Mouse (Mus musculus): ENCODE results near the gene Emx2. TPM values are rescaled to one million over a fixed set of nuclear protein-coding genes. Genes with fewer than 3 reads are reported as not detected.

The Emx2 gene
- total and polyA plus RNA-seq, 2 experiments from 2014 or later: 6.6 to 10.5 TPM

GRCm38 (mm10) chr19:59459811-59460241 lies 1.7 kb downstream of the Emx2 start:
- no peaks in the 10 kb centered on the region for H3K36me3 ChIP-seq (ENCODE audit: insufficient read depth, low read length)
- DNase-seq (ENCODE audit: low spot score): no peak
- no peak for ATAC-seq (ENCODE audit: low FRiP score)
- peak overlapping the region; percentile 63 for H3K9ac ChIP-seq (replicated peaks; ENCODE audit: low read length, poor library complexity, severe bottlenecking)
- H3K4me1 ChIP-seq (ENCODE audit: insufficient read depth, low read length): no peaks in the 10 kb centered on the region
- H3K4me3 ChIP-seq (ENCODE audit: low read depth, low read length): peak overlapping the region; percentile 42
- H3K4me2 ChIP-seq (ENCODE audit: low read depth, low read length, poor library complexity, severe bottlenecking): peak overlapping the region; percentile 42
- WGBS: 2% methylated on average over 19 of the region's 19 CpGs
- H3K9me3 ChIP-seq (ENCODE audit: low read length): no peaks in the 10 kb centered on the region
- peak overlapping the region; percentile 70 for H3K27ac ChIP-seq (ENCODE audit: low read depth, low read length)
- no peak for TF ChIP-seq CTCF (IDR thresholded peaks at IDR 0.05)
- H3K27me3 ChIP-seq (ENCODE audit: insufficient read depth, low read length): peaks cover 72% of the 10 kb centered on the region

GRCm38 (mm10) chr19:59460328-59461115 lies 2.4 kb downstream of the Emx2 start:
- no peak for TF ChIP-seq CTCF (IDR thresholded peaks at IDR 0.05)
- Histone ChIP-seq H3K27ac (ENCODE audit: low read depth, low read length) (0 out of 2 replicates have a peak overlapping the region, but pooled peaks have one; percentile 43), H3K4me2 (ENCODE audit: low read depth, low read length, poor library complexity, severe bottlenecking) (peak overlapping the region; percentile 32), H3K27me3 (ENCODE audit: insufficient read depth, low read length) (peaks cover 76% of the 10 kb centered on the region), H3K9me3 (ENCODE audit: low read length) (no peaks in the 10 kb centered on the region), H3K36me3 (ENCODE audit: insufficient read depth, low read length) (no peaks in the 10 kb centered on the region), H3K4me3 (ENCODE audit: low read depth, low read length) (peak overlapping the region; percentile 42), H3K9ac (replicated peaks; ENCODE audit: low read length, poor library complexity, severe bottlenecking) (peak overlapping the region; percentile 50), H3K4me1 (ENCODE audit: insufficient read depth, low read length) (no peaks in the 10 kb centered on the region)
- ATAC-seq (ENCODE audit: low FRiP score): no peak
- WGBS: 3% methylated on average over 34 of the region's 34 CpGs
- DNase-seq (ENCODE audit: low spot score): no peak

- Histone ChIP-seq H3K27me3 (ENCODE audit: insufficient read depth, low read length) (peaks cover 72% of the 10 kb centered on the region), H3K4me2 (ENCODE audit: low read depth, low read length, poor library complexity, severe bottlenecking) (peak overlapping the region; percentile 32), H3K4me3 (ENCODE audit: low read depth, low read length) (peak overlapping the region; percentile 42), H3K27ac (ENCODE audit: low read depth, low read length) (peak overlapping the region; percentile 27; the same call in 1 of the 2 replicates), H3K4me1 (ENCODE audit: insufficient read depth, low read length) (no peaks in the 10 kb centered on the region), H3K36me3 (ENCODE audit: insufficient read depth, low read length) (no peaks in the 10 kb centered on the region), H3K9me3 (ENCODE audit: low read length) (no peaks in the 10 kb centered on the region), H3K9ac (replicated peaks; ENCODE audit: low read length, poor library complexity, severe bottlenecking) (peak overlapping the region; percentile 25)
- no peak for TF ChIP-seq CTCF (IDR thresholded peaks at IDR 0.05)
- ATAC-seq (ENCODE audit: low FRiP score) (no peak), DNase-seq (ENCODE audit: low spot score) (no peak)
- WGBS: 4% methylated on average over 36 of the region's 36 CpGs
Observed at GRCm38 (mm10) chr19:59461481-59462421, 3.6 kb downstream of the Emx2 start.

GRCm38 (mm10) chr19:59462459-59463292 lies 4.5 kb downstream of the Emx2 start:
- H3K27ac ChIP-seq (ENCODE audit: low read depth, low read length): peak overlapping the region; percentile 14; the same call in 1 of the 2 replicates
- H3K4me2 ChIP-seq (ENCODE audit: low read depth, low read length, poor library complexity, severe bottlenecking): peak overlapping the region; percentile 32
- H3K4me3 ChIP-seq (ENCODE audit: low read depth, low read length): peak overlapping the region; percentile 42
- 10% methylated on average over 19 of the region's 19 CpGs for WGBS
- TF ChIP-seq CTCF (IDR thresholded peaks at IDR 0.05): no peak
- no peaks in the 10 kb centered on the region for H3K4me1 ChIP-seq (ENCODE audit: insufficient read depth, low read length)
- no peak for DNase-seq (ENCODE audit: low spot score)
- ATAC-seq (ENCODE audit: low FRiP score): no peak
- no peaks in the 10 kb centered on the region for H3K9me3 ChIP-seq (ENCODE audit: low read length)
- H3K9ac ChIP-seq (replicated peaks; ENCODE audit: low read length, poor library complexity, severe bottlenecking): no peak overlapping the region
- H3K27me3 ChIP-seq (ENCODE audit: insufficient read depth, low read length): peaks cover 71% of the 10 kb centered on the region
- H3K36me3 ChIP-seq (ENCODE audit: insufficient read depth, low read length): no peaks in the 10 kb centered on the region

GRCm38 (mm10) chr19:59463842-59464443 lies 5.8 kb downstream of the Emx2 start:
- no peak overlapping the region for H3K27ac ChIP-seq (ENCODE audit: low read depth, low read length)
- H3K4me1 ChIP-seq (ENCODE audit: insufficient read depth, low read length): peaks cover under 1% of the 10 kb centered on the region; the same call in 1 of the 2 replicates
- peak overlapping the region; percentile 32; the same call in 1 of the 2 replicates for H3K4me2 ChIP-seq (ENCODE audit: low read depth, low read length, poor library complexity, severe bottlenecking)
- ATAC-seq (ENCODE audit: low FRiP score) (no peak), DNase-seq (ENCODE audit: low spot score) (no peak)
- H3K27me3 ChIP-seq (ENCODE audit: insufficient read depth, low read length): peaks cover 68% of the 10 kb centered on the region
- no peak overlapping the region for H3K9ac ChIP-seq (replicated peaks; ENCODE audit: low read length, poor library complexity, severe bottlenecking)
- no peak overlapping the region for H3K4me3 ChIP-seq (ENCODE audit: low read depth, low read length)
- no peaks in the 10 kb centered on the region for H3K36me3 ChIP-seq (ENCODE audit: insufficient read depth, low read length)
- 5% methylated on average over 19 of the region's 19 CpGs for WGBS
- no peak for TF ChIP-seq CTCF (IDR thresholded peaks at IDR 0.05)
- H3K9me3 ChIP-seq (ENCODE audit: low read length): no peaks in the 10 kb centered on the region

Data from midbrain, postnatal 0 days (tissue).